Mouse (Mus musculus): ENCODE results near the gene Tmem115.
"Not testable (repeated sequence)": the region's sequence is repeated elsewhere in the genome, so short reads cannot be mapped to it uniquely, and the experiment has no call there.

Gene Tmem115

GRCm38 (mm10) chr9:107551117-107551889 is 17.6 kb downstream of the Tmem115 start, which contains the start of gene Rassf1:
TSS of gene Rassf1 (plus strand) at chr9:107551555.
- DNase-seq = no peak

DNA sequence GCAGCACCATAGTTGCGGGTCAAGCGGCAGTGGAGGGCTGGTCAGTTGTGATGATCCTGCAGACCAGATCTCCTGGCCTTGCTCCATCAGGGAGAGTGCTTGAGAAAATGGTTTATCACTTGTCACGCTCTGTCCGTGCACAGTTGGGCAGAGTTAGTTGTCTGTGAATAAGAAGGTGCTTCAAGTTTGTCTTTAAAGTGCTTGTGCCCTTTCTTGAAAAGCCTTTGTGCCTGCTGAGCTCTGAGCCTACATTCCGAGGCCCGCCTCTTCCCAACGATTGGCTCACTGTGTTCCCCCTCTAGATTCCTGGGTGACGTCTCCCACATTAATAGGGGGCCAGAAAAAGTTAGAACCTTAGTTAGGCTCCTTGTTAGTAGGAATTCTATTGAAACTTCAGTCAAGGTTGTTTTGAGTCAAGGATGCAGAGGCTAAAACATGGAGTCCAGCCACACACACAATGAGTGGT is 18.2 kb downstream of the Tmem115 start:
- no peak for DNase-seq

- no peak for DNase-seq
Measured at GRCm38 (mm10) chr9:107552690-107553393, 19.1 kb downstream of the Tmem115 start.

DNA sequence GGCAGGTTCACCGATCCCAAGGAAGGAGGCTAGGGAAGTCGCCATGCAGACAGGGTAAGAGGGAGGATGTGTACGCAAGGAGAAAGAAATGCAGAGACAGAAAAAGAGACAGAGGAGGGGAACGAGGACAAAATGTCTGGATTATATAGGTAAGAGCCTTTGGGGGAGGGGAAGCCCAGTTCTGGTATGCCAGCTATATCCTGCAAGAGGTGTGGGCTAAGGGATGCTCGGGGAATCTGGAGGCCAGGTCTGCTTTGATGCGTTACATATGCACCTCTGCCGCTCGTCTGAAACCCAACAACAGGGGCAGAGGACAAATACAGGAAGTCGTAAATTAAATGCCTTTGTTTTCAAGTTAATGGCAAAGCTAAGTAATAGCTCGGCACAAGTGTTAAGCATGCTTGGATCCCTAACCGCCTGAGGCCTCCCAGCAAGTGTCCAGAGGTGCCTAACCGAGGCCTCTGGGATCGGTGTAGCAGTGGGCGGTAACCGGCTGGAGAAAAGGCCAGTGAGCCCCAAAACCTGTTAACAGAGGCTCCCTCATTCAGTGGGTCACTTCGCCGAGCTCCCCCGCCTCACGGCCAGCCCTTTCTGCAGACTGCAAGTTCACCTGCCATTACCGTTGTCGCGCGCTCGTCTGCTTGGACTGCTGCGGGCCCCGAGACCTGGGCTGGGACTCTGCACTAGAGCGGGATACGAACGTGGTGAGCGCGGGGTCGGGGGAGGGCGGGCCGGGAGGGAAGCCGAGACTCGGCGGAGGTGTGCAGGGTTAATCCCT is 20.0 kb downstream of the Tmem115 start:
- DNase-seq = no peak

- DNase-seq = peak; percentile 92
Measured at GRCm38 (mm10) chr9:107554319-107554825, 20.6 kb downstream of the Tmem115 start.

GRCm38 (mm10) chr9:107555031-107555457 is 21.3 kb downstream of the Tmem115 start:
- DNase-seq = no peak

GRCm38 (mm10) chr9:107555701-107556100 is 22.0 kb downstream of the Tmem115 start:
- no peak for DNase-seq

DNA sequence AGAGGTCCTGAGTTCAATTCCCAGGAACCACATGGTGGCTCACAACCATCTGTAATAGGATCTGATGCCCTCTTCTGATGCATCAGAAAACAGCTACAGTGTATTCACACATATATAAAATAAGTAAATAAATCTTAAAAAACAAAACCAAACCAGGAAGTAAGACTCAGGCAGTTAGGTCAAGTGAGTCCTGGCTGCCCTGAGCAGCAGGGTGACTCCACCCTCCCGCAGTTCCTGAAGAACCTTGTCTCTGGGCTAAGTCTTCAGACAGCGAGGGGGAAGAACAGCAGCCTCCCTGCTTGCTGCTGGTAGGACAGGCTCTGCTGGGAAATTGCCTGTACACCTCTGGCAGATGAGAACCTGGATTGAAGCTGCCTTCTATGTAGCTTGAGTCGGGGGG is 22.6 kb downstream of the Tmem115 start:
- no peak for DNase-seq

DNA sequence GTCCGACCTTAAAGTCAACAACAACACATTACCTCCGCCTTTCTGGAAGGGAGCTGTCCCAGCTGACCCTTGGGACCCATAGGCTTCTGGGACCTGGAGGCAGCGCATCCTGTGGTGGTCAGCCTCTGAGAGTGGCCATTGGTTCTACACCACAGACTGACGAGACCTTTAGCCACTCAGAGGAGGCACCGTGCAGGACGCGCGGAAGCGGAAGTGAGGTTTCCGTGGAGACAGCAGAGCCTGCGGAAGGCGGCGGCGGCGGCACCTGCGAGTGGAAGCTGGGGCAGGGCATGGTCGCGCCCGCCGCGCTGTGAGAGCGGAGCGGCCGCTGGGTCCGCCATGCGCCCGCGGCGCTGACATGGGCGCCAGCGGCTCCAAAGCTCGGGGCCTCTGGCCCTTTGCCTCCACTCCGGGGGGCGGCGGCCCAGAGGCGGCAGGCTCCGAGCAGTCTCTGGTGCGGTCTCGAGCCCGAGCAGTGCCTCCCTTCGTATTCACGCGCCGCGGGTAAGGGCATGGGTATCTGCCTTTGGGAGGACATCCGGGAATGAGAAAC is 29.4 kb downstream of the Tmem115 start, which contains the start of gene Tusc2:
Gene Tusc2 (plus strand): TSS at position 227 of the 553 bp plus-strand sequence.
- DNase-seq = peak; percentile 87

- not testable (repeated sequence) for DNase-seq
Measured at GRCm38 (mm10) chr9:107565556-107565955, 31.8 kb downstream of the Tmem115 start.

DNA sequence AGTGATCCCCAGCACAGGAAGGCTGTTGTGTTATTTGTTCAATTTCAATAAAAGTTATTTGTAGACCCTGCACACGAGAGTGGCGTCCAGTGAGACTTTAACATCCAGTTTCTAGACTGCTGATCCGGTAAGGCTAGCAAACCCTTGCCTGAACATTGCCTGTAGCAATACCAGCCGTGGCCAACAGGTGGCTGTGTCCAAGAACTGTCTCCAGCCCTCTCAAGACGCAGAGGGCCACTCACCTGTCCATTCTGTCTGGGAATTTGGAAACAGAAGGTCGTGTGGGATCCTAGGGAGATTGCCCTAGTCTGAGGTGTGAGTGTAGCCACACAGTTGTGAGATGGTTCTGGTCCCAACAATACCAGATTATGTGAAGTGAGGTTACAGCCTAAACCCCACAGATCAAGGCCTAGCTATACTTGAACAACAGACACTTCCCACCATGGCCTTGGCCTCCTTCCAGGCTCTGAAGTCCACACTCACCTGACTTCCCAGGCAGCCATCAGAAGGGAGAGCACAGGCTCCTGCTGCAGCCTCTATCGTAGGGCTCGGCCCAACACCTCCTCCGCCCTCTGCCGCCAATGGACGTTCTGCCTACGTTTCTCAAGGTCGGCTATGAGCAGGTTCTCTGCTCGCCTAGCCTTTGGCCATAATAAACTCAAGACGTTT is 32.4 kb downstream of the Tmem115 start:
- DNase-seq = peak; percentile 83

- no peak for DNase-seq
Measured at GRCm38 (mm10) chr9:107566855-107567254, 33.1 kb downstream of the Tmem115 start.

DNA sequence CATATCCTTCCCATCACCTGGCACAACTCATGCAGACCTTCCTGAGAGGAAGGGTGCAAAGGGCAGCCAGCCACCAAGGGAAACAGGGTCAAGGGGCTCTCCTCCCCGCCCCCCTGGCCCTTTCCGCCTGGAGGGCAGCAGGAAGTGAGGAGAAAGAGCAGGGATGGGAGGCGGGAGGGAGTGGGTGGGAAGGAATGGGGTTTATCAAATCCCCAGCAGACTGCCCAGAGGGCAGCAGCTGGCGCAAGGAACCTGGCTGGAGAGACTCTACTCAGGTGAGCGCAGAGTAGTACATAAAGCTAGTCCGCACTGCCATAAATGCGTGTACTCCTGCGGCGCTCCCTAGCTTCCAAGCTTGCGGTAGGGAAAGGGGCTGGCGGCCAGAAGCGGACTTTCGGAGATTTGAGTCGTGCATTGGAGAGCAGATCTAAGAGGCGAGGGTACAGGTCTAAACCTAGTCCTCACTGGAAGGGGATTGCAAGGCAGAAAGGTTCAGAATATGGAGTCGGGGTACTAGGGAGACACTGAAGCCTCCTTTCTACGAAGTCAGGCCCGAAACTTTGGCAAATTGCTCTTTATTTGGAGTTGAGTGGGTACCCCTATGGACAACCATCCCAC is 34.1 kb downstream of the Tmem115 start, which contains the start of gene Hyal2:
Gene Hyal2 (plus strand): TSS at position 244 of the 618 bp plus-strand sequence.
- DNase-seq = no peak

GRCm38 (mm10) chr9:107568331-107569261 is 34.9 kb downstream of the Tmem115 start:
- peak; percentile 78 for DNase-seq

GRCm38 (mm10) chr9:107569270-107569669 is 35.5 kb downstream of the Tmem115 start:
- DNase-seq = no peak

GRCm38 (mm10) chr9:107570016-107570415 is 36.3 kb downstream of the Tmem115 start:
- no peak for DNase-seq

DNA sequence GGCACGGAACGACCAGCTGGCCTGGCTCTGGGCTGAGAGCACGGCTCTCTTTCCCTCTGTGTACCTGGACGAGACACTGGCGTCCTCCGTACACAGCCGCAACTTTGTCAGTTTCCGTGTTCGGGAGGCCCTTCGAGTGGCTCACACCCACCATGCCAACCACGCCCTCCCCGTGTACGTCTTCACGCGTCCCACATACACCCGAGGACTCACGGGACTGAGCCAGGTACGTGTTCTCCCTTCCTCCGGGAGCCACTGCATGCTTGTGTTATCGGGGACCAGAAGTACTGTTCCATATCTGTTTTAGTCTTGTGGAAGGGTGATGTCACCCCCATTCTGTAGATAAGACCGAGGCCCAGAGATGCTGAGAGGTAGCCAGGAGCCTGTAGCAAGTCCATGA is 37.1 kb downstream of the Tmem115 start:
- no peak for DNase-seq

- DNase-seq = no peak
Measured at GRCm38 (mm10) chr9:107571534-107572326, 38.0 kb downstream of the Tmem115 start.

DNA sequence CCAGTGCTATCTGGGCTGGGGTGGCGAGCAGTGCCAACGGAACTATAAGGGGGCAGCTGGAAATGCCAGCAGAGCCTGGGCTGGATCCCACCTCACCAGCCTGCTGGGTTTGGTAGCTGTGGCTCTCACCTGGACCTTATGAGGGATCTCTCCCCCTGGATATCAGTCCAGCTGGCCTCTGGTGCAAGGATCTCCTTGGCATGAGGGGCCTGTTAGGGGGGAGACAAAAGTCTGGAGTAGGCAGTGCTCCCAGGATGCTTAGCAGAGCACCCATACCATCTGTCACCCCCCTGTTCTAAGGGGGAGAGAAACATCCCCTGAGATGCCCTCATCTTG is 38.5 kb downstream of the Tmem115 start:
- DNase-seq = no peak
